Mouse (Mus musculus) limb, embryonic 13.5 days (tissue): ENCODE data around the gene Noxa1. TPM values are rescaled to one million over a fixed set of nuclear protein-coding genes. Genes with fewer than 3 reads are reported as not detected.

Experiments used
- ATAC-seq: fragments of 200-750 bp; cut with Nextera tagmentation; 2 replicates; pipeline ENCODE4 v1.8.0; 2017; ENCODE audit warnings: low read depth, moderate number of reproducible peaks, moderate TSS enrichment; ENCODE audit not compliant: low FRiP score
- H3K27ac ChIP-seq: fragments of 300-500 bp; sonication (generic); 2 replicates; pipeline ENCODE4 v1.5.1; 2015; ENCODE audit warnings: inconsistent platforms, mild to moderate bottlenecking, moderate library complexity
- H3K27me3 ChIP-seq: fragments of 300-500 bp; sonication (generic); 2 replicates; pipeline ENCODE4 v1.6.1; 2015; ENCODE audit warnings: mild to moderate bottlenecking, inconsistent platforms
- H3K36me3 ChIP-seq: fragments of 300-500 bp; sonication (generic); 2 replicates; pipeline ENCODE4 v1.6.1; 2015; ENCODE audit warnings: inconsistent platforms, mild to moderate bottlenecking, moderate library complexity
- H3K4me1 ChIP-seq: fragments of 300-500 bp; sonication (generic); 2 replicates; pipeline ENCODE4 v1.6.1; 2015; ENCODE audit warnings: inconsistent platforms
- H3K4me2 ChIP-seq: fragments of 300-500 bp; sonication (generic); replicated peaks from 2 replicates; pipeline ENCODE4 v1.6.1; 2015; ENCODE audit warnings: inconsistent platforms, mild to moderate bottlenecking, moderate library complexity
- H3K4me3 ChIP-seq: fragments of 300-500 bp; sonication (generic); 2 replicates; pipeline ENCODE4 v1.5.1; 2015; ENCODE audit warnings: moderate library complexity, mild to moderate bottlenecking, inconsistent platforms
- H3K9ac ChIP-seq: fragments of 300-500 bp; sonication (generic); 2 replicates; pipeline ENCODE4 v1.6.1; 2015; ENCODE audit warnings: mild to moderate bottlenecking, inconsistent platforms
- H3K9me3 ChIP-seq: fragments of 300-500 bp; sonication (generic); 2 replicates; pipeline ENCODE4 v1.6.1; 2016; ENCODE audit warnings: inconsistent platforms
- WGBS: fragments of 180-500 bp; shearing (Covaris S2); methylation state at CpG from one replicate; pipeline ENCODE4 v1.1.7; 2015; 5-methylcytosine and 5-hydroxymethylcytosine counted together
- polyA plus RNA-seq: library from polyadenylated mRNA; unstranded; fragments of >200 nt; fragmentation: Nextera tagmentation; extraction: Ambion mirVana; gene quantifications from 2 replicates; pipeline ENCODE4 v1.2.1, GENCODE M21; 2015

Noxa1 gene
- polyA plus RNA-seq, 1 experiment from 2014 or later, result 0.11 TPM

- Histone ChIP-seq H3K9ac (no peak overlapping the region), H3K36me3 (no peaks in the 10 kb centered on the region), H3K4me1 (no peaks in the 10 kb centered on the region), H3K4me2 (no peak overlapping the region), H3K9me3 (no peaks in the 10 kb centered on the region), H3K4me3 (no peak overlapping the region), H3K27ac (no peak overlapping the region), H3K27me3 (peaks cover 8% of the 10 kb centered on the region)
- 83% methylated on average over 3 of the region's 3 CpGs for WGBS
- no peak for ATAC-seq
Measured at GRCm38 (mm10) chr2:25088636-25089035, 6.3 kb downstream of the Noxa1 start.

DNA sequence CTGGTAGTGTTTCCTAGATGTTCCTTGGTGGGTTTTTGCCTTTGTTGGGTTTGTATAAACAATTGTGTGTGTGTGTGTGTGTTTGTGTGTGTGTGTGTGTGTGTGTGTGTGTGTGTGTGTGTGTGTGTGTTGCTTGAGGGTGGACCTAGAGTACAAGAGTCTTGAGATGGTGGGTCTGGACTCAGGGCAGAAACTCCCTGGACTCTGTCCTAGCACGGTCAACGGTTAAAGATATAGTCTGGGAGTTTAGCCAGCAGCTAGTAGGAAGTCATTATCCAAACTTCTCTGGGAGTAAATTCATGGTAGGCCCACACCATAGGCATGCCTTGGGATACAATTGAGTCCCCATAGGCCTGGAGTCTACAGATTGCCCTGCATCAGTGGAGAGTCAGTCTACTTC lies 7.1 kb downstream of the Noxa1 start:
- Histone ChIP-seq H3K27me3 (0 out of 2 replicates have a peak, but pooled peaks cover under 1% of the 10 kb centered on the region), H3K9me3 (no peaks in the 10 kb centered on the region)
- 95% methylated on average over 2 of the region's 2 CpGs for WGBS

DNA sequence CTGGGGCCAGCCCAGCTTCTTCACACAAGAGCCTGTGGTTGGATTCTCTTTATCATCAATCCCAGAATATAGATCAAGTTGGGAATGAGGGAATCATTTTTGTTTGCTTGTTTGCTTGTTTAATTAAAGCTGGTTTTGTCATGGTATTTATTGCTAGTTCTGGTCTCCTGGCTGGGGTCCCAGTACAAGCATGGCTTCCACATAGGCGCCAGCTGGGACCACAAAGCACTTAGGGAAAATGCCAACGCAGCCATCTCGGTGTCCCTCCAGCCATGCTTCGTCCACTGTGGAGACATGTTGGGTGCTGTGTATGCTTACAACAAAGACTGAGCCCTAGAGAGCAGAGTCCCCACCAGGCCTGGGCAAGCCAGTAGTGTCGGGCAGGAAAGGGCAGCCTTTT lies 9.4 kb downstream of the Noxa1 start:
- H3K4me1 ChIP-seq, result no peaks in the 10 kb centered on the region
- H3K9me3 ChIP-seq, result no peaks in the 10 kb centered on the region
- H3K4me3 ChIP-seq, result no peak overlapping the region
- ATAC-seq, result no peak
- 86% methylated on average over 5 of the region's 5 CpGs for WGBS
- H3K27ac ChIP-seq, result no peak overlapping the region
- H3K27me3 ChIP-seq, result no peaks in the 10 kb centered on the region; the same call in 1 of the 2 replicates
- H3K36me3 ChIP-seq, result no peaks in the 10 kb centered on the region
- no peak overlapping the region for H3K9ac ChIP-seq
- no peak overlapping the region for H3K4me2 ChIP-seq

More for the DNA sequence above, 7.1 kb downstream of the Noxa1 start:
- Histone ChIP-seq H3K36me3 (no peaks in the 10 kb centered on the region), H3K4me2 (no peak overlapping the region), H3K9ac (no peak overlapping the region), H3K27ac (no peak overlapping the region), H3K4me3 (no peak overlapping the region), H3K4me1 (no peaks in the 10 kb centered on the region)
- no peak for ATAC-seq

- H3K27me3 ChIP-seq, result no peaks in the 10 kb centered on the region; the same call in 1 of the 2 replicates
- ATAC-seq, result no peak
- no peak overlapping the region for H3K27ac ChIP-seq
- 83% methylated on average over 4 of the region's 4 CpGs for WGBS
- H3K9ac ChIP-seq, result no peak overlapping the region
- no peaks in the 10 kb centered on the region for H3K4me1 ChIP-seq
- no peaks in the 10 kb centered on the region for H3K9me3 ChIP-seq
- H3K4me3 ChIP-seq, result no peak overlapping the region
- H3K4me2 ChIP-seq, result no peak overlapping the region
- H3K36me3 ChIP-seq, result no peaks in the 10 kb centered on the region
Measured at GRCm38 (mm10) chr2:25083697-25084096, 11.3 kb downstream of the Noxa1 start.

GRCm38 (mm10) chr2:25080076-25080475 lies 14.9 kb downstream of the Noxa1 start, which contains the start of gene Entpd8:
Gene Entpd8, plus strand, starts transcription at chr2:25080304.
- Histone ChIP-seq H3K4me2 (no peak within 1 kb of the TSS), H3K9me3 (no peaks in the 10 kb centered on the region), H3K4me3 (no peak within 1 kb of the TSS), H3K27ac (no peak within 1 kb of the TSS), H3K36me3 (no peaks in the 10 kb centered on the region), H3K9ac (no peak within 1 kb of the TSS), H3K4me1 (no peaks in the 10 kb centered on the region), H3K27me3 (no peaks in the 10 kb centered on the region; the same call in 1 of the 2 replicates)
- ATAC-seq, result no peak
- WGBS, result 53% methylated on average over 5 of the region's 5 CpGs

GRCm38 (mm10) chr2:25078967-25079366 lies 16.0 kb downstream of the Noxa1 start:
- Histone ChIP-seq H3K27me3 (no peaks in the 10 kb centered on the region; the same call in 1 of the 2 replicates), H3K4me1 (no peaks in the 10 kb centered on the region), H3K4me2 (no peak overlapping the region), H3K36me3 (no peaks in the 10 kb centered on the region), H3K9me3 (no peaks in the 10 kb centered on the region), H3K9ac (no peak overlapping the region), H3K4me3 (no peak overlapping the region), H3K27ac (no peak overlapping the region)
- WGBS, result 77% methylated on average over 1 of the region's 1 CpGs
- no peak for ATAC-seq

DNA sequence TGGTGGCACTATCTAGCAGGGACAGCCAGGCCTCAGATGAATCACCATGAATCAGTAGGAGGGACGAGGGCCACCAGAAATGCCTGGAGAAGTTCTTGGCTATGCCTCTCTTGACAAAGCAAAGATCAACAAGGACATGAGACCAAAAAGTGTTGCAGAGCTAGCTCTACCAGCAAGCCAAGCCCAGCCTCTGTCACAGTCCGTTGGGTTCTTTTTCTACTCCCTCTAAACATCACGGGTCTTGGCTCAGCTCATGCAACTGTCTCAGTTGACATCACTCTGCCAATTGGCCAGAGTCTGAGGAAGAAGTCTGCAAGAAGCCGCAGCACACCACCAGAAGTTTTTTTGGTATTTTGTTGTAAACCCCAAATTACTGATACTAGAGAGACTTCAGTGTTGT lies 19.4 kb downstream of the Noxa1 start:
- WGBS, result 59% methylated on average over 4 of the region's 4 CpGs
- Histone ChIP-seq H3K9me3 (no peaks in the 10 kb centered on the region), H3K4me2 (no peak overlapping the region), H3K4me3 (no peak overlapping the region), H3K36me3 (no peaks in the 10 kb centered on the region), H3K27me3 (no peaks in the 10 kb centered on the region; the same call in 1 of the 2 replicates), H3K4me1 (no peaks in the 10 kb centered on the region), H3K27ac (no peak overlapping the region), H3K9ac (no peak overlapping the region)
- no peak for ATAC-seq

DNA sequence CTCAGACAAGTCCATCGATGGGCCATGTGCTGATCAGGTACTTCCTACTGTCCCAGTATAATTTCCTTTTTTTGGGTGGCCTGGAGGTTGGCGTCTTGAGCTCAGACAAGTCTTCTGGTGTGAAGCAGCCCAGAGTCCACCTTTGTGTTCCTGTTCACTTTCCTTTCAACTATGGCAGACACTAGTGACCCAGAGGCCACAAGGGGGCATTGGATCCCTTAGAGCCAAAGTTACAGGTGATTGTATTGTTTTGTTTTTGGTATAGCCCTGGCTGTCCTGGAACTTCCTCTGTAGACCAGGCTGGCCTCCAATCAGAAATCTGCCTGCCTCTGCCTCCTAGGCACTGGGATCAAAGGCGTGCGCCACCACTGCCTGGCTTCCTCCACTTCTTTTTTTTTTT lies 22.6 kb downstream of the Noxa1 start:
- ATAC-seq, result no peak
- WGBS, result 94% methylated on average over 4 of the region's 4 CpGs
- no peak overlapping the region for H3K4me3 ChIP-seq
- no peaks in the 10 kb centered on the region for H3K36me3 ChIP-seq
- no peaks in the 10 kb centered on the region for H3K9me3 ChIP-seq
- no peak overlapping the region for H3K27ac ChIP-seq
- no peak overlapping the region for H3K4me2 ChIP-seq
- no peaks in the 10 kb centered on the region for H3K4me1 ChIP-seq
- H3K9ac ChIP-seq, result no peak overlapping the region
- no peaks in the 10 kb centered on the region for H3K27me3 ChIP-seq

- no peak overlapping the region for H3K9ac ChIP-seq
- no peaks in the 10 kb centered on the region for H3K4me1 ChIP-seq
- no peak for ATAC-seq
- 83% methylated on average over 4 of the region's 4 CpGs for WGBS
- no peaks in the 10 kb centered on the region for H3K27me3 ChIP-seq
- H3K27ac ChIP-seq, result no peak overlapping the region
- H3K36me3 ChIP-seq, result no peaks in the 10 kb centered on the region
- H3K4me3 ChIP-seq, result no peak overlapping the region
- no peak overlapping the region for H3K4me2 ChIP-seq
- no peaks in the 10 kb centered on the region for H3K9me3 ChIP-seq
Measured at GRCm38 (mm10) chr2:25069537-25069936, 25.4 kb downstream of the Noxa1 start.

DNA sequence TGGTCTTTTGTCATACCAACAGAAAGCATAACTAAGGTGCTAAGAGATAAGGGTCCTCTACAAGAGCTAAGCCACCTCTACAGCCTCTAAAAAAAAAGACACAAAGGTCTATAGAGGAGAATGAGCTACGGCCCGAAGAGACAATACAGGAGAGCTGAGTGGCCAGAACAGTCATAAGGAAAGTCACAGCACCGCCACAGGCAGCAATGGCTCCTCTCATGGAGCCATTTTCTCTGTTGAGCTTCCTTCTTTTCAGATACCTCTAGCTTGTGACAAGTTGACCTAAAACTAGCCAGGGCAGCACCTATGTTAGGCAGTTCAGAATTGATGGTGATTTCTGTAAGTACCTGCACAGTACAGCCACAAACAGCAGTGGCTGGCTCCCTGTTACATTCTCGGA lies 28.4 kb downstream of the Noxa1 start:
- no peaks in the 10 kb centered on the region for H3K27me3 ChIP-seq
- no peaks in the 10 kb centered on the region for H3K4me1 ChIP-seq
- no peak overlapping the region for H3K9ac ChIP-seq
- no peak overlapping the region for H3K27ac ChIP-seq
- WGBS, result 85% methylated on average over 4 of the region's 4 CpGs
- no peak overlapping the region for H3K4me3 ChIP-seq
- no peak overlapping the region for H3K4me2 ChIP-seq
- no peaks in the 10 kb centered on the region for H3K9me3 ChIP-seq
- H3K36me3 ChIP-seq, result peaks cover 17% of the 10 kb centered on the region
- ATAC-seq, result no peak

- H3K36me3 ChIP-seq, result peaks cover 28% of the 10 kb centered on the region
- H3K4me3 ChIP-seq, result no peak overlapping the region
- H3K9ac ChIP-seq, result no peak overlapping the region
- no peaks in the 10 kb centered on the region for H3K4me1 ChIP-seq
- no peak for ATAC-seq
- H3K27me3 ChIP-seq, result no peaks in the 10 kb centered on the region
- H3K9me3 ChIP-seq, result no peaks in the 10 kb centered on the region
- no peak overlapping the region for H3K27ac ChIP-seq
- H3K4me2 ChIP-seq, result no peak overlapping the region
Measured at GRCm38 (mm10) chr2:25065537-25065936, 29.4 kb downstream of the Noxa1 start.

DNA sequence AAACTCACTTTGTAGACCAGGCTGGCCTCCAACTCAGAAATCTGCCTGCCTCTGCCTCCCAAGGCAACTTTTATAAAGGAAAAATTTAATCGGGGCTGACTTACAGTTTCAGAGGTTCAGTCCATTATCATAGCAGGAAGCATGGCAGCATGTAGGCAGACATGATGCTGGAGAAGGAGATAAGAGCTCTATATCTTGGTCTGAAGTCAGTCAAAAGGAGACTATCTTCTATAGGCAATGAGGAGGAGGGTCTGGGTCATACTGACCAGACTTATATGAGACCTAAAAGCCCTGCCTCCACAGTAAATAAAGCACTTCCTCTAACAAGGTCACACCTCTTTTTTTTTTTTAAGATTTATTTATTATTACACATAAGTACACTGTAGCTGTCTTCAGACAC lies 30.7 kb downstream of the Noxa1 start:
- Histone ChIP-seq H3K4me2 (no peak overlapping the region), H3K4me3 (no peak overlapping the region), H3K27me3 (no peaks in the 10 kb centered on the region), H3K9me3 (no peaks in the 10 kb centered on the region), H3K9ac (no peak overlapping the region), H3K4me1 (no peaks in the 10 kb centered on the region), H3K36me3 (peaks cover 39% of the 10 kb centered on the region), H3K27ac (no peak overlapping the region)
- ATAC-seq, result no peak
- 92% methylated on average over 1 of the region's 1 CpGs for WGBS

- WGBS, result 89% methylated on average over 5 of the region's 5 CpGs
- Histone ChIP-seq H3K4me3 (no peak overlapping the region), H3K9me3 (no peaks in the 10 kb centered on the region), H3K4me1 (no peaks in the 10 kb centered on the region), H3K4me2 (no peak overlapping the region), H3K9ac (no peak overlapping the region), H3K27me3 (no peaks in the 10 kb centered on the region), H3K36me3 (peaks cover 46% of the 10 kb centered on the region), H3K27ac (no peak overlapping the region)
- no peak for ATAC-seq
Measured at GRCm38 (mm10) chr2:25063523-25063922, 31.4 kb downstream of the Noxa1 start.
